Mouse (Mus musculus): ENCODE data around the gene Dcaf15.

- TF ChIP-seq CTCF (IDR thresholded peaks at IDR 0.05; ENCODE audit: low read depth, low read length) (no peak), POLR2A (IDR thresholded peaks at IDR 0.05; ENCODE audit: borderline replicate concordance, low read depth, low read length) (no peak)
Measured at GRCm38 (mm10) chr8:84048171-84048570, 56.4 kb downstream of the Dcaf15 start.

Measured in bone marrow macrophage, adult 2 months (primary cell).